Mouse (Mus musculus) liver, embryonic 16.5 days (tissue): ENCODE measurements at regions not wholly inside any gene's neighbourhood (a gene's known extent, or its start where the extent isn't known, plus 50 kb on each side); places are given as distances from the start of the nearest gene placed in this dataset.

Experiments used
- ATAC-seq: fragments of 200-750 bp; cut with Nextera tagmentation; 2 replicates; pipeline ENCODE4 v1.8.0; 2017; ENCODE audit warnings: low read depth, mild to moderate bottlenecking, moderate number of reproducible peaks, moderate library complexity
- H3K27ac ChIP-seq: fragments of 300-500 bp; sonication (generic); 2 replicates; pipeline ENCODE4 v1.5.1; 2014; ENCODE audit warnings: mild to moderate bottlenecking, low read length
- H3K27me3 ChIP-seq: fragments of 300-500 bp; sonication (generic); 2 replicates; pipeline ENCODE4 v1.6.1; 2014; ENCODE audit warnings: low read depth, low read length, mixed read lengths; ENCODE audit not compliant: control insufficient read depth, insufficient read depth
- H3K36me3 ChIP-seq: fragments of 300-500 bp; sonication (generic); 2 replicates; pipeline ENCODE4 v1.6.1; 2014; ENCODE audit warnings: mild to moderate bottlenecking; ENCODE audit not compliant: control insufficient read depth, insufficient read depth
- H3K4me1 ChIP-seq: fragments of 300-500 bp; sonication (generic); 2 replicates; pipeline ENCODE4 v1.6.1; 2014; ENCODE audit warnings: low read depth, low read length, mixed read lengths; ENCODE audit not compliant: control insufficient read depth
- H3K4me2 ChIP-seq: fragments of 300-500 bp; sonication (generic); 2 replicates; pipeline ENCODE4 v1.6.1; 2014; ENCODE audit warnings: low read depth, low read length, mixed read lengths
- H3K4me3 ChIP-seq: fragments of 300-500 bp; sonication (generic); 2 replicates; pipeline ENCODE4 v1.5.1; 2014; ENCODE audit warnings: low read depth, mild to moderate bottlenecking, low read length
- H3K9ac ChIP-seq: fragments of 300-500 bp; sonication (generic); 2 replicates; pipeline ENCODE4 v1.6.1; 2014; ENCODE audit warnings: low read depth, low read length
- H3K9me3 ChIP-seq: fragments of 300-500 bp; sonication (generic); replicated peaks from 2 replicates; pipeline ENCODE4 v1.6.1; 2016; ENCODE audit warnings: low read length; ENCODE audit not compliant: control insufficient read depth
- WGBS: fragments of 180-500 bp; shearing (Covaris S2); extraction: QIAGEN DNeasy Blood & Tissue Kit; methylation state at CpG from one replicate; pipeline ENCODE4 v1.1.7; 2014; ENCODE audit not compliant: insufficient replicate concordance; 5-methylcytosine and 5-hydroxymethylcytosine counted together

- Histone ChIP-seq H3K4me3 (no peak overlapping the region), H3K36me3 (no peaks in the 10 kb centered on the region), H3K4me2 (no peak overlapping the region), H3K27me3 (no peaks in the 10 kb centered on the region), H3K9me3 (no peaks in the 10 kb centered on the region), H3K4me1 (no peaks in the 10 kb centered on the region), H3K27ac (no peak overlapping the region), H3K9ac (no peak overlapping the region)
- WGBS, result 51% methylated on average over 2 of the region's 2 CpGs
- ATAC-seq, result no peak
Measured at GRCm38 (mm10) chr13:39566491-39566890, 605.8 kb upstream of the Slc35b3 start.

GRCm38 (mm10) chr13:39537724-39538440 lies 577.2 kb upstream of the Slc35b3 start:
- Histone ChIP-seq H3K9me3 (no peaks in the 10 kb centered on the region), H3K27me3 (no peaks in the 10 kb centered on the region), H3K4me2 (no peak overlapping the region), H3K27ac (no peak overlapping the region), H3K4me3 (no peak overlapping the region), H3K36me3 (no peaks in the 10 kb centered on the region), H3K4me1 (no peaks in the 10 kb centered on the region), H3K9ac (no peak overlapping the region)
- ATAC-seq, result no peak
- WGBS, result 57% methylated on average over 14 of the region's 14 CpGs

- H3K9me3 ChIP-seq, result no peaks in the 10 kb centered on the region
- no peak for ATAC-seq
- 87% methylated on average over 1 of the region's 1 CpGs for WGBS
- H3K27me3 ChIP-seq, result no peaks in the 10 kb centered on the region
- no peak overlapping the region for H3K4me3 ChIP-seq
- H3K27ac ChIP-seq, result no peak overlapping the region
- H3K4me1 ChIP-seq, result no peaks in the 10 kb centered on the region
- H3K9ac ChIP-seq, result no peak overlapping the region
- no peaks in the 10 kb centered on the region for H3K36me3 ChIP-seq
- no peak overlapping the region for H3K4me2 ChIP-seq
Measured at GRCm38 (mm10) chr13:39526469-39526868, 565.8 kb upstream of the Slc35b3 start.

DNA sequence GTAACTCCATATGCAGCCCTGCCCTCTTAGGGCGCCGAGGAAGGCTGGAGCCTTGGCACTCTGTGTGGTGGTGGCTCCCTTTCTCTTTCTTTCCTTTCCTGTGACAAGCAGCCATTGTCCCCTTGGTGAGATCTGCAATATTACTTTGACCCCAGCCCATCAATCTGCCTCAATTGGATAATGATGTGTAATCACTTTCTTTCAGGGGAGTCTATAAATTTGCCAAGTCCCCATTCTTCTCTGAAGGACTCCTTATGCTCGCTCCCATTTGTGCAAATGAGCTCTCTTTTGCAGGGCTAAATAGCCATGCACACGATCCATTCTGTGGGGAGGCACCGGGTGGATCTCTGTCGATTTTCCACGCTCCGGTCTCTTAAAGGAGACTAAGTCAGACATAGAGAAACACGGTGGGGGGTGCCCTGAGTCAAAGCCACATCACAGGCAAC lies 563.2 kb upstream of the Slc35b3 start:
- WGBS, result 62% methylated on average over 9 of the region's 9 CpGs
- Histone ChIP-seq H3K9ac (no peak overlapping the region), H3K27ac (no peak overlapping the region), H3K27me3 (no peaks in the 10 kb centered on the region), H3K4me1 (no peaks in the 10 kb centered on the region), H3K4me3 (no peak overlapping the region), H3K4me2 (no peak overlapping the region), H3K9me3 (no peaks in the 10 kb centered on the region), H3K36me3 (no peaks in the 10 kb centered on the region)
- no peak for ATAC-seq

- Histone ChIP-seq H3K27me3 (no peaks in the 10 kb centered on the region), H3K9me3 (no peaks in the 10 kb centered on the region), H3K4me3 (no peak overlapping the region), H3K36me3 (no peaks in the 10 kb centered on the region), H3K4me2 (no peak overlapping the region), H3K27ac (no peak overlapping the region), H3K4me1 (no peaks in the 10 kb centered on the region), H3K9ac (no peak overlapping the region)
- WGBS, result 60% methylated on average over 5 of the region's 5 CpGs
- ATAC-seq, result no peak
Measured at GRCm38 (mm10) chr13:39523246-39523850, 562.7 kb upstream of the Slc35b3 start.

DNA sequence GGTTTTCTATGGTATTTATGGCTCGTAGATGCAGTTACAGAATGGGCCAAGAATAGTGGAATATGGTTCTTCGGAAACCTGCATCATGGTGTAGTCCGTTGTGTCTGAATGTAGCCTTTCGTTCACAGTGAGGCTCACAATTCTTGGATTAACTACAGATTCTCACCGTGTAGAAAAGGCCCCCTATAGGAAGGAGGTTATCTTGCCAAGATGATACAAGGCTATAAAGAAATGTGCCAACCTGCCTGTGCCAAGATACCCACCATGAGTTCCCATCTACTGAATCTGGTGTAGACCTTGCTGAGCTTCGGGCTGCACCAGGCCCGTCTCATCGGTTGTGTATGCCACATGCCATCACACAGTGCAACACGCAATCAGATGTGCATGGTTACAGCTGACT lies 560.2 kb upstream of the Slc35b3 start:
- no peaks in the 10 kb centered on the region for H3K36me3 ChIP-seq
- WGBS, result 68% methylated on average over 9 of the region's 9 CpGs
- no peak overlapping the region for H3K9ac ChIP-seq
- no peak overlapping the region for H3K4me2 ChIP-seq
- no peak overlapping the region for H3K4me3 ChIP-seq
- no peaks in the 10 kb centered on the region for H3K27me3 ChIP-seq
- H3K4me1 ChIP-seq, result no peaks in the 10 kb centered on the region
- H3K27ac ChIP-seq, result no peak overlapping the region
- no peaks in the 10 kb centered on the region for H3K9me3 ChIP-seq
- ATAC-seq, result no peak

GRCm38 (mm10) chr13:39516106-39516505 lies 555.4 kb upstream of the Slc35b3 start:
- no peak overlapping the region for H3K4me2 ChIP-seq
- no peaks in the 10 kb centered on the region for H3K9me3 ChIP-seq
- H3K4me1 ChIP-seq, result no peaks in the 10 kb centered on the region
- no peaks in the 10 kb centered on the region for H3K36me3 ChIP-seq
- H3K4me3 ChIP-seq, result no peak overlapping the region
- no peak overlapping the region for H3K9ac ChIP-seq
- H3K27me3 ChIP-seq, result no peaks in the 10 kb centered on the region
- 66% methylated on average over 8 of the region's 8 CpGs for WGBS
- H3K27ac ChIP-seq, result no peak overlapping the region
- ATAC-seq, result no peak

- Histone ChIP-seq H3K9me3 (no peaks in the 10 kb centered on the region), H3K36me3 (no peaks in the 10 kb centered on the region)
- ATAC-seq, result no peak
Measured at GRCm38 (mm10) chr13:39489806-39490205, 529.1 kb upstream of the Slc35b3 start.

GRCm38 (mm10) chr13:39472621-39473020 lies 511.9 kb upstream of the Slc35b3 start:
- no peaks in the 10 kb centered on the region for H3K36me3 ChIP-seq
- H3K9ac ChIP-seq, result no peak overlapping the region
- ATAC-seq, result no peak
- H3K9me3 ChIP-seq, result no peaks in the 10 kb centered on the region
- 51% methylated on average over 6 of the region's 6 CpGs for WGBS
- H3K4me2 ChIP-seq, result no peak overlapping the region
- no peaks in the 10 kb centered on the region for H3K4me1 ChIP-seq
- H3K27ac ChIP-seq, result no peak overlapping the region
- H3K4me3 ChIP-seq, result no peak overlapping the region
- no peaks in the 10 kb centered on the region for H3K27me3 ChIP-seq

More at GRCm38 (mm10) chr13:39489806-39490205, 529.1 kb upstream of the Slc35b3 start:
- 54% methylated on average over 7 of the region's 7 CpGs for WGBS
- Histone ChIP-seq H3K4me3 (no peak overlapping the region), H3K9ac (no peak overlapping the region), H3K4me2 (no peak overlapping the region), H3K27me3 (no peaks in the 10 kb centered on the region), H3K27ac (no peak overlapping the region), H3K4me1 (no peaks in the 10 kb centered on the region)
